Mouse (Mus musculus) liver, postnatal 0 days (tissue): ENCODE results near the gene Dpp8. TPM values are rescaled to one million over a fixed set of nuclear protein-coding genes. Genes with fewer than 3 reads are reported as not detected.
A peak's percentile ranks its signal among the peaks of the same experiment; 100 is the strongest.

ENCODE experiments used
- ATAC-seq: fragments of 200-750 bp; cut with Nextera tagmentation; 2 replicates; pipeline ENCODE4 v1.8.0; 2017; ENCODE audit warnings: mild to moderate bottlenecking, moderate library complexity
- DNase-seq: peaks from one replicate; pipeline ENCODE4 v3.0.0-alpha.2; 2016
- H3K27ac ChIP-seq: fragments of 300-500 bp; sonication (generic); 2 replicates; pipeline ENCODE4 v1.5.1; 2014; ENCODE audit warnings: antibody characterized with exemption, moderate library complexity, mild to moderate bottlenecking, low read depth
- H3K27me3 ChIP-seq: fragments of 300-500 bp; sonication (generic); 2 replicates; pipeline ENCODE4 v1.6.1; 2014; ENCODE audit warnings: low read length, control low read depth, mixed read lengths; ENCODE audit not compliant: insufficient read depth
- H3K36me3 ChIP-seq: fragments of 300-500 bp; sonication (generic); replicated peaks from 2 replicates; pipeline ENCODE4 v1.6.1; 2014; ENCODE audit warnings: mild to moderate bottlenecking, control low read depth, low read length, moderate library complexity, mixed read lengths; ENCODE audit not compliant: insufficient read depth
- H3K4me1 ChIP-seq: fragments of 300-500 bp; sonication (generic); 2 replicates; pipeline ENCODE4 v1.6.1; 2014; ENCODE audit warnings: antibody characterized with exemption, mild to moderate bottlenecking, control low read depth; ENCODE audit not compliant: insufficient read depth
- H3K4me2 ChIP-seq: fragments of 300-500 bp; sonication (generic); 2 replicates; pipeline ENCODE4 v1.6.1; 2014; ENCODE audit warnings: low read depth, mild to moderate bottlenecking, low read length, moderate library complexity, mixed read lengths
- H3K4me3 ChIP-seq: fragments of 300-500 bp; sonication (generic); 2 replicates; pipeline ENCODE4 v1.5.1; 2014; ENCODE audit warnings: low read depth, low read length
- H3K9ac ChIP-seq: fragments of 300-500 bp; sonication (generic); replicated peaks from 2 replicates; pipeline ENCODE4 v1.6.1; 2014; ENCODE audit warnings: mild to moderate bottlenecking, moderate library complexity
- H3K9me3 ChIP-seq: fragments of 300-500 bp; sonication (generic); 2 replicates; pipeline ENCODE4 v1.6.1; 2016; ENCODE audit warnings: mild to moderate bottlenecking, control low read depth, low read length, mixed read lengths
- CTCF ChIP-seq: sonication (generic); IDR thresholded peaks from 2 replicates; pipeline ENCODE4 v1.5.1; 2016; ENCODE audit warnings: antibody characterized with exemption, low read depth
- EP300 ChIP-seq: IDR thresholded peaks from 2 replicates; pipeline ENCODE4 v1.6.1; 2016; ENCODE audit warnings: antibody characterized with exemption, low read depth, mild to moderate bottlenecking
- WGBS: fragments of 180-500 bp; shearing (Covaris S2); extraction: QIAGEN DNeasy Blood & Tissue Kit; methylation state at CpG from one replicate; pipeline ENCODE4 v1.1.7; 2014; ENCODE audit not compliant: insufficient replicate concordance; 5-methylcytosine and 5-hydroxymethylcytosine counted together
- polyA plus RNA-seq: library from polyadenylated mRNA; unstranded; fragments of >200 nt; fragmentation: Nextera tagmentation; extraction: Ambion mirVana; gene quantifications from 2 replicates; pipeline ENCODE4 v1.2.1, GENCODE M21; 2015

The Dpp8 gene
- polyA plus RNA-seq, 1 experiment from 2014 or later, result 10.6 TPM

DNA sequence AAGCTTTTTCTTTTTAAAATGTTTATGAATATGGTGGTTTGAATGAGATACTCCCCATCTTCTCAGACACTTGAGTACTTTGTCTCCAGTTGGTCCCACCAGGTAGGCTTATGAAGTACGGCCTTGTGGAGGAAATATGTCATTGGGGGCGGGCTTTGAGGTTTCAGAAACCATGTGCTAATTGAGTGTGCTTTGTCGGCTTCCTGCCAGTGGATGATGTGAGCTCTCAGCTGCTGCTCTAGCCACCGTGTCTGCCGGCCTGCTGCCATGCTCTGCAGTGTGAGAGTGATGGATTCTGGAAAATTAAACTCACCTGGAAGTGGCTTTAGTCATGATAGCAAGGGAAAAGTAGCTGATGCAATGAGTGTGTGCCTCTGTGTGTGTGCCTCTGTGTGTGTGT is 55.3 kb downstream of the Dpp8 start:
- Histone ChIP-seq H3K27ac (no peak overlapping the region), H3K4me3 (no peak overlapping the region), H3K4me2 (no peak overlapping the region), H3K9ac (no peak overlapping the region), H3K9me3 (no peaks in the 10 kb centered on the region), H3K36me3 (peaks cover 18% of the 10 kb centered on the region), H3K4me1 (no peaks in the 10 kb centered on the region; the same call in 1 of the 2 replicates), H3K27me3 (no peaks in the 10 kb centered on the region)
- whole genome bisulfite sequencing, result 24% methylated on average over 5 of the region's 5 CpGs
- TF ChIP-seq CTCF, result no peak
- DNase-seq, result peak; percentile 30
- ATAC-seq, result no peak

GRCm38 (mm10) chr9:65094237-65094636 is 62.0 kb downstream of the Dpp8 start:
- Histone ChIP-seq H3K27ac (no peak overlapping the region), H3K4me1 (0 out of 2 replicates have a peak, but pooled peaks cover 3% of the 10 kb centered on the region), H3K36me3 (no peaks in the 10 kb centered on the region), H3K4me3 (no peak overlapping the region), H3K9me3 (no peaks in the 10 kb centered on the region), H3K4me2 (no peak overlapping the region), H3K27me3 (no peaks in the 10 kb centered on the region), H3K9ac (no peak overlapping the region)
- ATAC-seq (no peak), DNase-seq (peak; percentile 30)
- 57% methylated on average over 6 of the region's 6 CpGs for WGBS
- no peak for TF ChIP-seq EP300
- no peak for TF ChIP-seq CTCF

DNA sequence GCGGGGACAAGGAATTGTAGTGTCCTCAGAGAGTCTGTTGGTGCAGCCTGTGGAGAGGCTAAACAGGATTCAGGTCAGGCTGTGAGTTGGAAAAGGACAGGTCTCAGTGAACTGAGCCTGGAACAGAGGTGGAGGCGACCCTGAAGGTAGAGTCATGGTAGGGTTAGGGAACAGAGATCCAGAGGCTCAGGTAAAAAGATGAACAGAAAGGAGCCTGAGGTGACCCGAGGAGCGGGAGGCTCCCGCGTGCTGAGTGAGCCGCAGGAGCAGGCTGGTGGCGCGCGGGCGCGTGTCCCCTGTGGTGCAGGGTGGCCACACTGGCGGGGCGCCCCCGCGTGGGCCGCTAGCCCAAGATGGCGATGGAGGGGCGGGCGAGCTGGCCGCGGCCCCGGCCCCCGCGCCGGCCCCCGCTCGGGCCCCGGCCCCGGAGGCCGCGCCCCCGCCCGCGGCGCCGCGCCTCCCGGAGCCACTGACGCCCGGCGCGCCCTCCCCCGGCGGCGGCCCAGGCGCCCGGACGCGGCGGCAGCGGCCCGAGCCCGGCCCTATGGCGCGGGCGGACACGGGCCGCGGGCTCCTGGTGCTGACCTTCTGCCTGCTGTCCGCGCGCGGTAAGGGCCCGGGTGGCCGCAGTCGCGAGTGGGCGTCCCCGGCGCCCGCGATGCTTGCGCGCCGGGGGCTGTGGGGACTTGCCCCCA is 68.9 kb downstream of the Dpp8 start, which contains the start of gene Igdcc4:
TSS of gene Igdcc4 (plus strand) at position 496 of the 695 bp plus-strand sequence.
- peak; percentile 40 for DNase-seq
- TF ChIP-seq CTCF (0 out of 2 replicates have a peak, but pooled peaks have one; percentile 6), EP300 (no peak)
- peak within 1 kb of the TSS; percentile 86 for H3K4me2 ChIP-seq
- peaks cover 13% of the 10 kb centered on the region for H3K4me1 ChIP-seq
- peak within 1 kb of the TSS; percentile 62 for H3K4me3 ChIP-seq
- no peaks in the 10 kb centered on the region for H3K9me3 ChIP-seq
- H3K9ac ChIP-seq, result peak within 1 kb of the TSS; percentile 63
- peak within 1 kb of the TSS; percentile 90 for H3K27ac ChIP-seq
- peaks cover 28% of the 10 kb centered on the region for H3K27me3 ChIP-seq
- peak; percentile 54 for ATAC-seq
- 7% methylated on average over 12 of the region's 76 CpGs for WGBS
- no peaks in the 10 kb centered on the region for H3K36me3 ChIP-seq

GRCm38 (mm10) chr9:65101686-65102376 is 69.6 kb downstream of the Dpp8 start:
- peak overlapping the region; percentile 86 for H3K4me2 ChIP-seq

GRCm38 (mm10) chr9:65102377-65103172 is 70.4 kb downstream of the Dpp8 start:
- H3K4me1 ChIP-seq, result peaks cover 19% of the 10 kb centered on the region
- peak overlapping the region; percentile 86 for H3K4me2 ChIP-seq
- peak overlapping the region; percentile 62 for H3K4me3 ChIP-seq
- peak overlapping the region; percentile 63 for H3K9ac ChIP-seq
- H3K36me3 ChIP-seq, result no peaks in the 10 kb centered on the region
- ATAC-seq (peak; percentile 31), DNase-seq (peak; percentile 43)
- H3K27me3 ChIP-seq, result peaks cover 28% of the 10 kb centered on the region
- TF ChIP-seq CTCF, result no peak
- no peak for TF ChIP-seq EP300
- 17% methylated on average over 33 of the region's 36 CpGs for WGBS
- peak overlapping the region; percentile 90 for H3K27ac ChIP-seq
- H3K9me3 ChIP-seq, result no peaks in the 10 kb centered on the region

More at GRCm38 (mm10) chr9:65101686-65102376, 69.6 kb downstream of the Dpp8 start:
- peaks cover 18% of the 10 kb centered on the region for H3K4me1 ChIP-seq
- peaks cover 28% of the 10 kb centered on the region for H3K27me3 ChIP-seq
- whole genome bisulfite sequencing, result 3% methylated on average over 37 of the region's 39 CpGs
- H3K4me3 ChIP-seq, result peak overlapping the region; percentile 62
- H3K27ac ChIP-seq, result peak overlapping the region; percentile 90
- H3K36me3 ChIP-seq, result no peaks in the 10 kb centered on the region
- peak overlapping the region; percentile 63 for H3K9ac ChIP-seq
- no peaks in the 10 kb centered on the region for H3K9me3 ChIP-seq
- TF ChIP-seq EP300 (no peak), CTCF (no peak)
- DNase-seq (peak; percentile 72), ATAC-seq (peak; percentile 79)
